Mouse (Mus musculus) left cerebral cortex, adult 9 months (tissue): ENCODE data around the gene Itih5.

Experiments used
- DNase-seq, 2 experiments: peaks; one replicate each; pipeline ENCODE4 v3.0.0; 2022; ENCODE audit warnings: low spot score in 2 of 2

The Itih5 gene

GRCm38 (mm10) chr2:10153201-10154075 is at the start of gene Itih5:
TSS of gene Itih5 (plus strand) at chr2:10153571.
- no peak for DNase-seq

- DNase-seq, result no peak
These were observed 44.7 kb upstream of the Itih5 start for GRCm38 (mm10) chr2:10108535-10109189.

GRCm38 (mm10) chr2:10118751-10119150 is 34.6 kb upstream of the Itih5 start:
- no peak for DNase-seq

- no peak for DNase-seq
These were observed 34.1 kb upstream of the Itih5 start for GRCm38 (mm10) chr2:10119276-10119675.

- no peak for DNase-seq
These were observed 31.5 kb upstream of the Itih5 start for GRCm38 (mm10) chr2:10121826-10122225.

- DNase-seq, result no peak
These were observed 27.2 kb upstream of the Itih5 start for GRCm38 (mm10) chr2:10126122-10126521.

GRCm38 (mm10) chr2:10127471-10127870 is 25.9 kb upstream of the Itih5 start:
- DNase-seq, result no peak

- DNase-seq, result no peak
These were observed 24.8 kb upstream of the Itih5 start for GRCm38 (mm10) chr2:10128571-10128970.

GRCm38 (mm10) chr2:10130341-10130990 is 22.9 kb upstream of the Itih5 start:
- peak; percentile 18 to 40 for DNase-seq

GRCm38 (mm10) chr2:10131296-10131695 is 22.1 kb upstream of the Itih5 start, which contains the start of gene Itih2:
TSS of gene Itih2 (minus strand) at chr2:10131396.
- no peak for DNase-seq

GRCm38 (mm10) chr2:10132128-10132527 is 21.2 kb upstream of the Itih5 start:
- DNase-seq, result no peak

GRCm38 (mm10) chr2:10133941-10134340 is 19.4 kb upstream of the Itih5 start:
- DNase-seq, result no peak

- no peak for DNase-seq
These were observed 16.1 kb upstream of the Itih5 start for GRCm38 (mm10) chr2:10137320-10137719.

GRCm38 (mm10) chr2:10140456-10140855 is 12.9 kb upstream of the Itih5 start:
- DNase-seq, result no peak

GRCm38 (mm10) chr2:10142472-10143454 is 10.6 kb upstream of the Itih5 start:
- DNase-seq, result peak; percentile 22 to 76

- no peak for DNase-seq
These were observed 7.9 kb upstream of the Itih5 start for GRCm38 (mm10) chr2:10145514-10145913.

- DNase-seq, result peak in 1 of 2 experiments; percentile 42
These were observed 6.2 kb upstream of the Itih5 start for GRCm38 (mm10) chr2:10147176-10147575.

- DNase-seq, result no peak
These were observed 781 bp upstream of the Itih5 start for GRCm38 (mm10) chr2:10152590-10152989.

- no peak for DNase-seq
These were observed 3.8 kb downstream of the Itih5 start for GRCm38 (mm10) chr2:10157184-10157583.

GRCm38 (mm10) chr2:10162011-10162410 is 8.6 kb downstream of the Itih5 start:
- no peak for DNase-seq

GRCm38 (mm10) chr2:10166635-10167034 is 13.3 kb downstream of the Itih5 start:
- DNase-seq, result no peak
